Mouse (Mus musculus): ENCODE results near the gene S100a1.

Gene S100a1

DNA sequence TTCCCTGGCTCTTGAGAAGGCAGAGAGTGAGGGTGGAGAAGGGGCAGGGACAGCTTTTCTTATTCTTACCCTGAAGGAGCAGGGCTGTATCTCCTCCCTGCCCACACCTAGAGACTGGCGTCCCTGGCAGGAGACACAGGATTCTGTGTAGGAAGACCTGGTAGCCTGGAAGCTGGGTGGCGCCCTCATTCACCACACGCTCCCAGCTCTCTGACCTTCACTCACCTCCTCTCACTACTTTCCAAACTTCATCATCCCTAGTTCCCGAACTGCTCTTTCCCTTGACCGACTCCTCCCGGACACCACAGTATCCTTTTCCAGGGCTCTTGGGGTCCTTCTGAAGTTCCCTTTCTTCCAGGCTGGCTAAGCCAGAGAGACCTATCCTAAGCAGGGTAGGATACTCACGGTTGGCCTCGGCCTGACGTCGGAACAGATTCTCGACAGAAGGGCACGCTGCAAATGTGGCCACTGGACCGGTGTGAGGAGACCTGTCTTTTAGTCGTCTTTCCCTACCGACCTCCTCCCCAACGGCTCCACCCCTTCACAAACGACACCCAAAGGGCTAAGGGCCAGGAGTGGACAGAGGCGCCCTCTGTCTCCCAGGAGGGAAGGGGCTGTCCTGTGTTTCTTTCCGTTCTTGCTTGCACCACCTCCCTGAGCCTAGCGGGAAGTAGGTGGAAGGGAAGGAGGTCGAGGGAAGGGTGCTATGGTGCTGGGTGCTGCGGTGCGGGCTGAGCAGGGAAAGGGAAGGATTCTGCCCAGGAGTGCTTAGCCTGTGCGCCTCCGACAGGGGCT is at the start of gene S100a1, which contains the start of gene S100a13:
Gene S100a1 (minus strand): TSS at position 597 of the 795 bp plus-strand sequence.
Gene S100a13 (plus strand): TSS at position 640 of the 795 bp plus-strand sequence.
- peak; percentile 47 for DNase-seq

DNA sequence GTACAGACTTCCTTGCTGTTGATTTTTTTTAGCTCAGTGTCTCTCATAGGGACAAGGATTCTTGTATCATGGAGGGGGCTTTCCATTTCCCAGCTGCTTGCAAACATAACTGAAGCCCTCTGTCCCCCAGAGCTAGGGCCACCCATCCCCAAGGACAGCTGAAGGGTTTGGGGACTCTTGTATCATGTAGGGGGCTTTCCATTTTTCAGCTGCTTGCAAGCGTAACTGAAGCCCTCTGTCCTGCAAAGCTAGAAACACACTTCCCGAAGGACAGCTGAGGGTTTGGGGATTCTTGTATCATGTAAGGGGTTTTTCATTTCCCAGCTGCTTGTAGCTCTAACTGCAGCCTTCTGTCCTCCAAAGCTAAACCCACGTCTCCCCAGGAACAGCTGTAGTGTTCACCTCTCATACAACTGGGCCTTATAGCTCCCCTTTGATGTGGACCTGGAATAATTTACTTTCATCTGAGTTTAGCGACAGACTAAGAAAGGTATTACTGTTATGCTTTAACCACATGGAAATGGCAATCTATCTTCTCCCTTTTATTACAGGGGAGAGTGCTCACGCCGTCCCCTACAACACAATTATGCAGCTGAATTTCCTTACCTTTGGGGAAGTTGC is 45.9 kb upstream of the S100a1 start, which contains the start of gene S100a3:
Gene S100a3 (plus strand): TSS at position 571 of the 621 bp plus-strand sequence.
- no peak for DNase-seq

DNA sequence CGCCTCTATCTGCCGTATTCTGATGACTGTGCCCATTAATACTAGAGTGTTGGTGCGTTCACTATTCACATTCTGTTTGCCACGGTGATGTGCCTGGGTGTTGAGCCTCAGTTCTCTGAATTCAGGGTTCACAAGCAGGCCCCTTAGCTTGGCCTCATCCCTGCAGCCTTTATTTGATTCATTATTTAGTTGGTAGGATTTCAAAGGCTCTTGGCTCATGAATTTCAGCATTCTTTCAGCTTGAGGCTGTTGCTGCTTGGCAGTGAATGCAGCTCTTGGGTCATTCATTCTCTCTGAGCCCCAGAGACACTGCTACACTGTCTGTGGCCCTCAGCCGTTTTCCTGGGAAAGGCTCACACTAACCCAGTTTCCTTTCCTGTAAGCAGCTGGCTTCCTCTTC is 41.8 kb upstream of the S100a1 start:
- peak; percentile 15 for DNase-seq

DNA sequence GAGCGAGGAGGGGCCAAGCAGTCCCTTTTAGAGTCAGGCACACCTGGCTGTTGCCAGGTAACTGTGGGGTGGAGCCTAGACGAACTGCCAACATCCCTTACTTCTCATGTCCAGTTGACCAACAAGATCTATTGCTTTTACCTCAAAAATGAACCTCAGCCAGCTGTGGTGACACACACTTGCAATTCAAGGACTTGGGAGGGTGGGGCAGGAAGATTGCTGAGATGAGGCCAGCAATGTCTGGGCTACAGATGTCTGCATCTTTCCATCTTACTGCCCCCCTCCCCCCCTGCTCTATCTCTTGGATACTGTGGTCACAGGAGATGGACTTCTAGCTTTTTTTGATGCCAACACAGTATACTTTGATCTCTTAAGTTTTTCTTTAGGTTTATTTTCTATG is 38.0 kb upstream of the S100a1 start:
- no peak for DNase-seq

DNA sequence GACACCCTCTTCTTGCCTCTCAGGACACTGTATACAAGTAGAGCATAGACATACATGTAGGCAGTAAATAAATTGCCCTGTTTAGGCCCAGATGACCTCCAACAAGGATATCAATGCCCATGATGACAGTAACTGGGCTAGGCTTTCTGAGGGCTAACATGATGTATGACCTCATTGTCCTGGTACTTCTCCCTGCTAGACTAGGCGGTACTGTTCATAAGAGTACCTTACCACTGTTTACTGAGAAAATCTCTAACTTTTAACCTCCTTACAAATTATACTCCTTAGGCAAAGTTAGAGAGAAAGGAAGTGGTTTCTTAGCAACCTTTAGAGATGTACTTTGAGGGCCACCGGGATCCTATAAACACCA is 36.2 kb upstream of the S100a1 start:
- no peak for DNase-seq

DNA sequence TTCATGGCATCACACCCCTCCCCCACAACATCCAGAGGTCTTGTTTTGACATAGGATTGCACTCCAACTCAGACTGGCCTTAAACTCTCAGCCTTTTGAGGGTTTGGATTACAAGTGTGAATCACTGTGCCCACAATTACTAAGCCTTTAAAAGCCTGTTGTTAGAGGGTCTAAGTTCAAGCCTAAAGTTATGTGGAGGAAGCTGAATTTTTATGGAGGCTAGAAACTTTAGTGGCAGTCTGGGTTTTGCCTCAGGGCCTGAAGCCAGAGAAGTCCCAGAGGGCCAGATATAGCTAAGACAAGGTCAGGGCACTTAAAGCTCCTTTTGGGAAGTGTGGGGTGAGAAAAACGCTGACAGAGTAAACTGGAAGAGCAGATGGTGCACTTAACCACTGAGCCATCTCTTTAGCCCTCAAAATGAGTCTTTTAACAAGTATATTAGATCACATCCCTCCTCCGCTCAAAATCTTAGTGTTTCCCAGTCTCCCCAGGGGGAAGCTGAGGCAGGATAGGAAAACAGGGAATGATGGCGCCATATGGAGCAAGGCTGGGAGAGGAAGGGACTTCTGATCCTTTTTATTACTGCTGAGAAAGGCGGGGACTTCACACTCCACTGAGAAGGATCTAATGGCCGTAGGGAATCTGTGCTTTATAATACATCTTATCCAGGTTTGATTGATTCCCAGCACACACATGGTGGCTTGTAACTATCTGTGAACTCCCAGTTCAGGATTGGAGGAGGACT is 35.7 kb upstream of the S100a1 start:
- DNase-seq: no peak

DNA sequence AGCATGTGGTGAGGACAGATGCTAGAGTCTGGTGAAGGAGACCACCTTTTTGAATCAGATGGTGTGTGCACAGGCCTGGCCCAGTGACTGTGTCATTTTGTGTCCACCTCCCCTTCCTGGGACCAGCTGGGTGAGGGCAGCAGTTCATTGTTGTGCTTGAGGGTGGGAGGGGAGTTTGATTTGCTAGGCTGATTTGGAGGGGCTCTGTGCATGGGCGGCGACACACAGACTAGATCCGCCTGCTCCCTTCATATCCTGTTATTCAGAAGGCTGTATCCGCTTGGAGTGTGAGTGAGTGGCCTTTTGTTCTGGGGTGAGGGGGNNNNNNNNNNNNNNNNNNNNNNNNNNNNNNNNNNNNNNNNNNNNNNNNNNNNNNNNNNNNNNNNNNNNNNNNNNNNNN is 26.7 kb upstream of the S100a1 start:
- DNase-seq: no peak

DNA sequence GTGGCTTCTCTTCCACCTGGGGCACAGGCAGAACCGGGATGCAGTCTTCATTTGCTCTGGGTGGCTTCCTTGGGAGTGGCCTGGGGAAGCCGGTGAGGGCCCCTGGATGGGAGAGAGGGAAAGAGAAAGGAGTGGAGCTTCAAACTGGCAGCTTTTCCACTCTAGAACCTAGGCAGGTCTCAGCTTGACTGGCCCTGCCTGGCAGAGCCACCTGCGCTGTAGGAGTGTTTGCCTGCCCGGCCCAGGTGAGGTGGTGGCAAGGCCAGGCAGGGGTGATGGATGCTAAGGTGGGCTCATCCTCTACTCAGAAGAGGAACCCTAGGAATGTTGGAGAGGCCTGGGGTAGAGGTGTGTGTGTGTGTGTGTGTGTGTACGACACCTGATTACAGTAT is 23.7 kb upstream of the S100a1 start:
- no peak for DNase-seq

DNA sequence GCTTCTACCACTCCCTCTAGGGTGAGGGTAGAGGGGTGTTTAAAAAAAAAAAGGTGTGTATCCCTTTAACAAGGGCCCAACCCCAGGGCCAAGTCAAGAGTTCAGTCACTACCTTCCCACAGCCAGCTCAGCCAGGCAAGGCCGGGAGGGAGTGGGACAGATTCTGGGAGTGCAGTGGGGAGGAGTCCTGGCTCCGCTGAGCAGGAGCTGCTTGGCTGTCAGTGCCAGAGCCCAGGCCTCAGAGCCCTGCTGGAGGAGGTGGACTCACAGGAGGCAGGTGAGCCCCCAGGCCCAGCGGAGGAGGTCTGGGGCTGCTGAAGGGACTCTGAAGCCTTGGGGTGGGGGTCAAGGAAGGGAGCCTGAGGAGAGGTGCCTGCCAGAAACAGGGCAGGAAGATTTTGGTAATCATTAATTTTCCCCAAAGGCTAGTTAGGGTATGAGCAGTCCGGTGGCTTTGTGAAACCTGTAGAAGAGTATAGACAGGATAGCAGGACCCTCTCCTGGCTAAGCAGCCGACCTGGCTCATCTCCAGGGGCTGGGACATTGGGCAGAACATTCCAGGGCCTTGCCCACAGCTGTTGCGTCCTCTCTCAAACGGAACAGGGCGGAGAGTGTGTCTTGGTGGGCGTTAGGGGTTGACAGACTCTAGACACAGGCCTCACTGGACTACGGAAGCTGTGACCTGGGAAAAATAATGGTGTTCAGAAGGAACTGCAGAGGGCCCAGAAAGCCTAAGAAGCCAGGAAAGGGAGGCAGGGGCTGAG is 23.1 kb upstream of the S100a1 start, which contains the start of gene S100a16:
Gene S100a16 (plus strand): TSS at position 114 of the 764 bp plus-strand sequence.
- DNase-seq: peak; percentile 27

DNA sequence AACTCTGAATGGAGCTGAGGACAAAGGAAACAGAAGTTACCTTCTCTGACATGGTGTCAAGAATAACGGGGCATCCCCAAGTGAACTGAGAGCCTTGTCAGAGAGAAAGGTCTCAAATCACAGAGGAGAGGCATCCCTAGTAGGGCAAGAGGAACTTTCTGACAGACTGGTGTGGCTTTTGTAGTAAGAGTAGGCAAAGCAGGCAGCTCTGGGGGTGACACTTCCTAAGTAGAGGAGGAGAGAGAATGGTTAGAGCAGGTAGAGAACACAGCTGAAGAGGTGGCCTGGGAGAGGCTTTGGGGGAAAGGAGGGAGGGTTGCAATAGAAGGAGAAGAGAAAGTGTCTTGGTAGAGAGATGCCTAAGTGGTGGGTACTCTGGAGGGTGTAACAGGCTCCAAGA is 21.3 kb upstream of the S100a1 start:
- no peak for DNase-seq

DNA sequence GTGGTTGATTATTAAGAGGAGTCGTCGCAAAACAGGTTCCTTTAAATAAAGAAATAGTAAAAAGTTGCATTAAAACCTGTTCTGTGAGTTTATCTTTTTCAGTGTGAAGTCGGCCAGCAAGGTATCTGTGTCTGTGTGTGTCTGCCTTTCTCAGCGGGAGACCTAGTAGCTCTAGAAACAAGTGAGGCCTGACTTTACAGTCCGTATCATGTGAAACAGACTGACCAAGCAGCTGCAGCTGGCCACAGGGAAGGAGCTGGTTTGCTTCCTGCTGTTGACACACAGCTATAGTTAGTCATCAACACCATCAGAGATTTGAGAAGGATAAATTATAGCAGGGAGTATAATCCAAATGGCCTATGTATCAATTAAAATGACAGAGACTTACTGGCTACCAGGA is 17.5 kb upstream of the S100a1 start:
- no peak for DNase-seq

DNA sequence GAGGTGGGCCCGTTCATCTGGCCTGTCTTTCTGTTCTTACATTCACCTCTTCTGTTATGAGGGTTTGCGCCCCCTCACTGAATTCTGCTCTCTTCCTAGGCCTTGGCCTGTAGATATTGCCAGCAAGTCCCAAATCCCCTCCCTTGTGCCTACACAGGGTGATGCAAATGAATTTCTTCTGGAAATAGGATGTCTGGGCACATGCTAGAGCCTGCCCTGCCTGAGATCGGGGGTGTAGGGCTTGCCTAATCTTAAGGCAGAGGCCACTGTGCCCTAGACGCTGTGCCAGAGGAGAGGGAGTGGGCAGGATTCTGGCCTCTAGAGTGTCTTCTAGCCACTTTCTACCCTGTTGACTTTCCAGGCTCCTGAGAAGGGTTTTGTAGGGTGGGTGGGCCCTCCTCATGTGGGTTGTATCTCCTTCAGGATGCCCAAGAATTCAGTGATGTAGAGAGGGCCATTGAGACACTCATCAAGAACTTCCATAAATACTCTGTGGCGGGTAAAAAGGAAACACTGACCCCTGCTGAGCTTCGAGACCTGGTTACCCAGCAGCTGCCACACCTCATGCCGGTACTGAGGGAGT is 13.2 kb upstream of the S100a1 start:
- no peak for DNase-seq

DNA sequence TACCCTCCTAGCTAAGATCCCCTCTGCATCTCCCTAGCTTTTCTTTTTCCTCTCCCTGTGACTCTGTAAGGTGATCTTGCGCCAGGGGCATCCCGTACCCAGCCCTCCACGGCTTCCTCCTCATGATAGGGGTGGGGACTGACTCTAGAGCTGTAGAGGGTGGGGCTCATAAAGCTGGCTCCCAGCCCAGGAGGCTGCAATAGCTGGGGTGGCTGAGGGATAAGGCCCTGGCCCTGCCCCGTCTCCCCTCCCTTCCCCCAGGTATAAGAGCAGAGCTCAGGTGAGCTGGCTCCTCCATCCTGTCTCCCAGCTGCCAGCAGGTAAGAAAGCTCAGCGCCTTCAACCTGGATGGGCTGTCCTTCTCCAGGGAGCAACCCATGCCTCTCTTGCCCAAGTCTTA is 12.4 kb upstream of the S100a1 start, which contains the start of gene S100a14:
Gene S100a14 (plus strand): TSS at position 277 of the 400 bp plus-strand sequence.
- no peak for DNase-seq

DNA sequence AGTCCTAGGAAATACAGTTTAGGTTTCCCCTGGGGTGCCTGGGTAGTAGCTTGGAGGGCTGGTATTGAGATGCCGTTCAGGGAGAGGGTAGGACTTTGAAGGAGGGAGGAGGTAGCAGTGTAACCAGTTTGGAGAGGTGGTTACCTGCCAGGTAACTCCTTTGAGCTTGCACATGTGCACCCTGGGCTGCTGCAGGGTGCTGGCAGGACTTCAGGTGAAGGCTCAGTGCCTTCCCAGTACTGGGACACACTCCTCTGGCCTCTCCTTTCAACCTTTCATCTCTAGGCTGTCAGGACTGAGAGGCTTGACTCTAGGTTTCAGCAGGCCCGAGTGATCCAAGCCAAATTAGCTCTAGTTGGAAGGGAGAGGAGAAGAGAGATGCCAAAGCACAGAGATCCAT is 11.9 kb upstream of the S100a1 start:
- no peak for DNase-seq

DNA sequence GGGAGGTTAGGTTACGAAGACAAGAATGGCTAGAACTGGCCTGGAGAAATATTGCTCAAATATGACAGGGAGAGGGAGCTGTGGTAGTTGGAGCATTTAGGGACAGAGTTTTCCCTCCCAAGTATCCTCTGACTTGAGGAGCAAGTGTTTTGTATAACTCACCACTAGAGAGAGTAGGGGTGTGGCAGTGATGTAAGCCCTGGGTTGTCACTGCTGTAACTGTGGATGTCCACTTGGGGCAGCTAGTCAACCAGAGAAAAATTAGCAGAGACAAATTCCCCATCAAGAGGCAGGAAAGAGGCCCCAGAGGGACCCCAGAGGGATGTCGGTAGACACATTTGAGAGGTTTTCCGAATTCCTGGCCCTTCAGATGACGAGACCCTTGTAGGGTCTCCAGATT is 11.2 kb upstream of the S100a1 start:
- DNase-seq: no peak

DNA sequence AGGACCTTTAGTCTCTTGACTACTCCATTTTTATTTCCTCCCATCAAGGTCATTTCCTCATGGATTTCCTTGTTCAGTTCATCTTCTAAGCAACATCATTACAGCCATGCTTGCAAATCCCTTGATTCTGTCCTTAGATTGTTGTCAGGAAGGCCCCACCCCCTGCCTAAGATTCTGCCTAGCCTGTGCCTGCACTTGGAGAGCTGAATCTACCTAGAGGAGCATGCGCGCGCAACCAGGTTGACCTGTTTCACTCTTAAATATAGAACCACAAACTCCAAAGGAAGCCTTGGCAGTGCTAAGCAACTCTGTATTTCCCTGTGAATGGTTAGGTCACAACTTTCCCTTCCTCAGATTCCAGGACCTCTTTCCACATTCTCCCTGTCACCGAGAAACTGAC is 3.5 kb upstream of the S100a1 start:
- no peak for DNase-seq

DNA sequence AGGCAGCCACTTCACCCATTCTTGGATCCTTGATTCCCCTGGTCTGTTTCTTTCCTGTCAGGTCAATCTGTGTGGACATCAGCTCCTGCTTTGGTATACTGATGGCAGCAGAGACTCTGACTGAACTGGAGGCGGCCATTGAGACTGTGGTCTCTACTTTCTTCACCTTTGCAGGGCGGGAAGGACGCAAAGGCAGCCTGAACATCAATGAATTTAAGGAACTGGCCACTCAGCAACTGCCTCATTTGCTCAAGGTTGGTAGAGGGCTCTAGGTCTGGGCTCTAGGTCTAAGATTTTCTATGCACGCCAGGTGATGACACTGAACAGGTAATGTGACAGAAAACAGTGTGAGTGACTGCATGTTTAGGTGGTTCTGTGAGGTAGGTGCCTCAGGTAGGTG is 1.6 kb upstream of the S100a1 start:
- DNase-seq: no peak

DNA sequence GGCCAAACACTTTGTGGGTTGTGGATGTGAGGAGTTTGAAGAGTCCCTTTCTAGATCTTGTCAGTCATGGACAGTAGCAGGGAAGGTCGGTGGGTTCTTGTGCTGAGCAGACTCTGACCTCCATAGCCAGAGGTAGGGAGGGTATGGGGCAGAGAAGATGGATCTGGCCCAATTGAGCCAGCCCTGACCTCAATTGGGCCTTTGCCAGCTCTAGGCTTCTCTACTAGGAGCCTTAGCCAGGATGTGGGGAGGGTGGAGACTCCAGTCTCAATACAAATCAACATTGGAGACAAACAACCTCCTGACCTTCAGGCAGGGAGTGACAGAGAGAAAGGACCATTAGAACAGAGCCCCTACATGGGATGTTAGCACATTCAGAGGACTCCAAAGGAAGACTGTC is 1.1 kb upstream of the S100a1 start:
- DNase-seq: no peak

DNA sequence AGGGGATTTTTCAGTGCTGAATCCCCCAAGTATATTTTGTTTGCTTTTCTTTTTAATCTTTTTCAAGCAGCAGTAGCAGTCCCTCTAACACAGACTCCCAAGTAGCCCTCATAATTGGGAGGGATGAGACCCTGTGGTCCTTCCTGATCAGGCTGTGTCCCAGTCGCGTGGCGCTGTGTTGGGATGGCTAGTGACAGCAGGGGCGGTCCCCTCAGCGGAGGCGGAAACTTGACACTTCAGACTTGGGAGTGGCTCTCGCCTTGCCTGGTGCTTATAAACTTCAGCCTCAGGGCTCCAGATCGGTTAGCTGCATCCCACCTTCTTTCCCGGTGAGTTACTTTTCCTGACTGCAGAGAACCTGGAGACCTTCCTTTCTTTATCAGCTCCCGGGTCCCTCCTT is 499 bp upstream of the S100a1 start:
- peak; percentile 40 for DNase-seq

DNA sequence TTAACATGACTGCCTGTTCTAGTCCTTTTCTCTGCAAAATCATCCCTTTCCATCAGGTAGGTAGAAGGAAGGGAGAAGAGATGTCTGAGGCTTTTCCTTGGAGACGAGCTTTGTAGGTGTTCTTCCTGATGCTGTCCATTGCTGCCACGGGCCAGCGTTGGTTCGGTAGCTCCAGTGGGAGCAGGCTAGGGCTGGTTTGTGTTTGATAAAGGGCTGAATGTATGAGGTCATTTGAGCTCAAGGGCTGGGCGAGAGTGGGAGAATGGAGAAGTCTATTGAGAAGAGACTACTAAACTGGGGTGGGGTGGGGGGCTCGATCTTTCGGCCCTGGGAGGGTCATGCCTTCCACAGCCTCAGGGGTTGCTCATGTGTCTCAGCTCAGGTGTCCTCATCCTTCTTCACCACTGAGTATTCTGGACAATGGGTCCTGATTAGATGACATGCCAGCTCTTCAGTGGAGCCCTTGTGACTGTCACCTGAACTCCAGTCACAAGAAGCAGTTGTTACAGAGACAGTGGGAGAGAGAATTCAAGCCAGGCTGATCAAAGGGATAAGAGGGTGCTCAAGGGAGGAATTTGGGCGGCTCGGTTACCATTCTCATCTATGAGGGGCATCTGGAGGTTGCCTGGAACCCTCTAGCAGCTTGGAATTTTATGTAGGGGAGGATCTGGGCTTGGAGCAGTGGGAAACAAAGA is 1.1 kb downstream of the S100a1 start:
- DNase-seq: no peak

DNA sequence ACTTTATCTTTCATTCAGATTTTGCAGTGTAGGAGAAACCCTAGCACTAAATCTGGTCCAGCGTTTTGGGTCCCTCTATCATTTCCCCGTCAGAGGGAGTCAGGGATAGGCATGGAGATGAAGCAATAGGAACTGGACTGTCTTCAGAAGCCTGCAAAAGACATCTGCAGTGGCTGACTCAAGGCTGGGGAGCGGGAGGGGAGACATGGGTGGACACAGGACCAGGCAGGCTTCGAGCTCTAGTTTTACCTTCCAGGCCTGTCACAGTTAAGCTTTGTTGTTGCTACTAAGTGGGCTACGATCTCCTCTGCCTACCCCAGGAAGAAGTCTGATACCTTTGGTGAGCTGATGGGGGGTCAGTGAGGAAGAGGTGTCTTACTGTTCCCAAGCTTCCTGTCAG is 1.9 kb downstream of the S100a1 start:
- no peak for DNase-seq

DNA sequence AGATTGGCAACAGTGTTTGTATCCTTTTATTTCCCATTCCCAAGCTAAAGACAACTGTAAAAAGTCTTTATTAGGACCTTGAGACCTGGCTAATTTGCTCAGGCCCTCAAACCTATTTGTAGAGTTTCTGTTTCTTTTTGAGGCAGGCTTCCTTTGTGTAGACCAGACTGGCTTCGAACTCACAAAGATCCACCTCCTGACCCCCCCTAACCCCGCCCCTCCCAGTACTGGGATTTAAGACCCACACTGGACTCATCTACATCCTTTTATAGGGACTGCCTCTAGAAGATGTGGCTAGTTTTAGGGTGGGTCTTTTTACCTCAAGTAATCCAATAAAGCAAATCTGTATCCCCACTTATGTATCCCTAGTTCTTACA is 4.5 kb downstream of the S100a1 start:
- DNase-seq: no peak

All from right cerebral cortex, postnatal 25 days (tissue).